Mouse (Mus musculus): ENCODE data around the gene Slc8a1. TPM values are rescaled to one million over a fixed set of nuclear protein-coding genes. Genes with fewer than 3 reads are reported as not detected.

The Slc8a1 gene
- polyA plus RNA-seq (2012; rRNA removed), result 10.1 and 20.6 TPM in 2 replicates

DNA sequence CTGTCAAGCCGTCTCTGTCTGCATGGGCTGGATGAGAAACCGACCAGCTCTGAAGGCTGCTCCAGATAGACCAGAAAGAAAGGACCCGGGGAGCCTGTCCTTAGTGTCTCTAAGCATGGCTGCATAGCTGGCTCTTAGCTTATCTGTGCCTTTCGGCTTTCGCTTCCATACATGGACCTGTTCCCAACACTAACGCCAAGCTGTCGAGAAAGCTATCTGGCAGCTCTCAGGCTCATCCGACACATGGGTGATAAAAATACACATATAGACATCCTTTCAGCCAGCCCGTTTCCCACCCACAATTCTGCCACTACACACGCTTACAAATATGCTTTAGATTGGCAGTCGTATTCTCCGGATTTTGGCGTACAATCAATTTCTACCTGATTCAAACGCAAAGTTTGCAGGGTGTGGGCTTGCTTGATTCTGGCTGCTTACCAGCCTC, at the start of gene Slc8a1:
Gene Slc8a1, minus strand, starts transcription at position 67 of the 445 bp plus-strand sequence.
- DNase-seq (ENCODE audit: low read depth), result peak; percentile 87
- TF ChIP-seq CTCF (IDR thresholded peaks at IDR 0.05; ENCODE audit: borderline replicate concordance, extremely low read depth, insufficient read depth, insufficient read length) (no peak), POLR2A (IDR thresholded peaks at IDR 0.05; ENCODE audit: borderline replicate concordance, extremely low read depth, insufficient read depth, insufficient read length, poor library complexity, severe bottlenecking) (no peak)

DNA sequence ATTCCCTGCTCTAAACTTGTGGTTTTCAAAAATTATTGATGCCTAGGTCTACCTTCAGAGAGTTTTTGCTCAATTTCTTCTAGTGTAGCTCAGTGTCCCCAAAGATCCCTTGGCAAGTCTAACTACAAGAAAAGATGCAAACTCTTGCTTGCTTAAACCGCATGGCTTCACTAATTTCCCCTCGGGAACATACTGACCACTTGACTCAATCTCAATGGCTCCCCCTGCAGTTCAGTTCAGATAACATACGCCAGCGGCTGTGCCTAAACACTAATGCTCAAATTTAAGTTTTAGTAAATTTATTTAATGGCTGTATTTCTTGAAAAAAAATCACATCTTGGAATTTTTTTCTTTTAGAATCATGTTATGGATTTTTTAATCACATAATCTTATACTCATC, 49.2 kb upstream of the Slc8a1 start:
- TF ChIP-seq CTCF (IDR thresholded peaks at IDR 0.05; ENCODE audit: borderline replicate concordance, extremely low read depth, insufficient read depth, insufficient read length) (peak; percentile 49; the same call in 1 of the 2 replicates), POLR2A (IDR thresholded peaks at IDR 0.05; ENCODE audit: borderline replicate concordance, extremely low read depth, insufficient read depth, insufficient read length, poor library complexity, severe bottlenecking) (no peak)
- peak; percentile 70 for DNase-seq (ENCODE audit: low read depth)

DNA sequence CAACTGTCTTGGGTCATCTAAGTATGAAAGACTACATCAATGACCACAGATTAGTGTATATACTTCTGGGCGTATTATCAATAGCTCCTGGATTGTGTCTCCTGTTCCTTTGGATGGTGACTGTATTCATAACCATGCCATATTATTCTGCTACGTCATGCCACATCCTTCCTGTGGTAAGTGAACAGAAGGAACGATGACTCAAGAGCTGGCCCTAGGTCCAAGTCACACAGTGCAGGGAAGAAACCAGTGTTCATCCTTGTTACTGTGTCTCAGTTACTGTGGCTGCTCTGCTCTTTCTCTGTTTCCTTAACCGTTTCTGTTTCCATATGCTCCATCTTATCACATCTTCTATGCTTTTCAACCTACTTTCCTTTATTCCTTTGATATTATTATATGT, 44.1 kb upstream of the Slc8a1 start:
- no peak for DNase-seq (ENCODE audit: low read depth)
- TF ChIP-seq POLR2A (IDR thresholded peaks at IDR 0.05; ENCODE audit: borderline replicate concordance, extremely low read depth, insufficient read depth, insufficient read length, poor library complexity, severe bottlenecking), result no peak
- no peak for TF ChIP-seq CTCF (IDR thresholded peaks at IDR 0.05; ENCODE audit: borderline replicate concordance, extremely low read depth, insufficient read depth, insufficient read length)

DNA sequence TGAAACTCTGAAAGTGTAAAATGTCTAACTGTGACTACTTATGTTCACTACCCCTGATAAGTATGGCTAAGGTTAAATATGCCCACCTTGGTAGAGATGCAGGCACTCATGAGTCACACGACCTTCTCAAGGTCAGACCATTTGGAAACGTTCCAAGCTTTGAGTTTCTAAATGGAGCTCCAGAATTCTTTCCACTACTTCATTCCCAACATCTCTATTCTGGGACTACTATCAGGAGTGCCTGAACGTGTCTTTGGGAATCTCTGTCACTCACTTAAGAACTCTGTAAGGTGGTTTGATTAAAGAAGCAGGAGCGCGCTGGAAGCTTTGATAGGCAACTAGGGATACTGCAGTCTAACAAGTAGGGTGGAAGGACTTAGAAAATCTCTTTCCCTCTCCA, 43.3 kb upstream of the Slc8a1 start:
- TF ChIP-seq CTCF (IDR thresholded peaks at IDR 0.05; ENCODE audit: borderline replicate concordance, extremely low read depth, insufficient read depth, insufficient read length) (no peak), POLR2A (IDR thresholded peaks at IDR 0.05; ENCODE audit: borderline replicate concordance, extremely low read depth, insufficient read depth, insufficient read length, poor library complexity, severe bottlenecking) (no peak)

GRCm38 (mm10) chr17:81779883-81780282, 41.7 kb upstream of the Slc8a1 start:
- no peak for DNase-seq (ENCODE audit: low read depth)
- TF ChIP-seq POLR2A (IDR thresholded peaks at IDR 0.05; ENCODE audit: borderline replicate concordance, extremely low read depth, insufficient read depth, insufficient read length, poor library complexity, severe bottlenecking) (no peak), CTCF (IDR thresholded peaks at IDR 0.05; ENCODE audit: borderline replicate concordance, extremely low read depth, insufficient read depth, insufficient read length) (no peak)

More for the DNA sequence above, 43.3 kb upstream of the Slc8a1 start:
- DNase-seq (ENCODE audit: low read depth), result no peak

GRCm38 (mm10) chr17:81750664-81751063, 12.5 kb upstream of the Slc8a1 start:
- no peak for DNase-seq (ENCODE audit: low read depth)
- TF ChIP-seq POLR2A (IDR thresholded peaks at IDR 0.05; ENCODE audit: borderline replicate concordance, extremely low read depth, insufficient read depth, insufficient read length, poor library complexity, severe bottlenecking), result no peak
- TF ChIP-seq CTCF (IDR thresholded peaks at IDR 0.05; ENCODE audit: borderline replicate concordance, extremely low read depth, insufficient read depth, insufficient read length), result no peak

GRCm38 (mm10) chr17:81743034-81743433, 4.9 kb upstream of the Slc8a1 start:
- DNase-seq (ENCODE audit: low read depth), result no peak
- TF ChIP-seq CTCF (IDR thresholded peaks at IDR 0.05; ENCODE audit: borderline replicate concordance, extremely low read depth, insufficient read depth, insufficient read length) (no peak), POLR2A (IDR thresholded peaks at IDR 0.05; ENCODE audit: borderline replicate concordance, extremely low read depth, insufficient read depth, insufficient read length, poor library complexity, severe bottlenecking) (no peak)

GRCm38 (mm10) chr17:81740576-81740975, 2.4 kb upstream of the Slc8a1 start:
- TF ChIP-seq CTCF (IDR thresholded peaks at IDR 0.05; ENCODE audit: borderline replicate concordance, extremely low read depth, insufficient read depth, insufficient read length), result no peak
- no peak for TF ChIP-seq POLR2A (IDR thresholded peaks at IDR 0.05; ENCODE audit: borderline replicate concordance, extremely low read depth, insufficient read depth, insufficient read length, poor library complexity, severe bottlenecking)
- peak; percentile 5 for DNase-seq (ENCODE audit: low read depth)

DNA sequence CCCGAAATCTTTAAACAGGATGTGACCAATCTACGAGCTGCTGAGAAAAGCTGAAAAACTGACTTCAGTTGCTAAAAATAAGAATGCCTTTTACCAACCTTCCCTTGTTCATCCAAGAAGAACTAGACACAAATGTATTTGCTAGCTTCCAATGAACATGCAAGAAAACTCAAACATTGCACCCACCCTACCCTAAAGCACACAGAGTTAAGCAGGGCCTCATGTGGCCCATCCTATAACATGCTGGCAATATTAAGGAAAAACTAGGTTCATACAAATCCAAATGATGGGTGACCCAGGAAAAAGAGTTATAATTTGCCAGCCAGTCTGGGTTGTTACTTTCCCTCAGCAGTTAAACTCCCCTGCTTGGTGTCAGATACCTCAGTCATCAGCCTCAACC, 398 bp downstream of the Slc8a1 start:
- TF ChIP-seq POLR2A (IDR thresholded peaks at IDR 0.05; ENCODE audit: borderline replicate concordance, extremely low read depth, insufficient read depth, insufficient read length, poor library complexity, severe bottlenecking) (no peak), CTCF (IDR thresholded peaks at IDR 0.05; ENCODE audit: borderline replicate concordance, extremely low read depth, insufficient read depth, insufficient read length) (no peak)
- DNase-seq (ENCODE audit: low read depth), result no peak

DNA sequence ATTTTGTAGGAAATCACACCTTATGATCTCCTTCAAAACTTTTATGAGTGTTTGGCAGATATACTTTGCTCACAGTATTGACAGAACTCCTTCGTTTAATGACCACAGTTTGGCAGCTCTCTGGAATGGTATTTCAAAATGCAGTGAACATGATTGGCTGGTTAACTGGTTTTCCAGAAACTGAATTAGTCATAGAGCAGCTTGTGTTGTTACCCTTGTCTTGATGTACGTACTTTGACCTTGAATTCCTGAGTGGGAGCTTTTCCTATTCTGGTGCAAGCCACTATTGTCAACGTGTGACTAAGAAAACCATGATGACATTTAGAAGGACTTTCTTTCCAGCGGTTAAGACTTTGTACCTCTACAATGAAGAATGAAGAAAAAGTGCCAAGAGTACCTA, 868 bp downstream of the Slc8a1 start:
- peak; percentile 7 for DNase-seq (ENCODE audit: low read depth)
- no peak for TF ChIP-seq POLR2A (IDR thresholded peaks at IDR 0.05; ENCODE audit: borderline replicate concordance, extremely low read depth, insufficient read depth, insufficient read length, poor library complexity, severe bottlenecking)
- TF ChIP-seq CTCF (IDR thresholded peaks at IDR 0.05; ENCODE audit: borderline replicate concordance, extremely low read depth, insufficient read depth, insufficient read length), result no peak

GRCm38 (mm10) chr17:81735583-81735982, 2.6 kb downstream of the Slc8a1 start:
- no peak for DNase-seq (ENCODE audit: low read depth)
- TF ChIP-seq CTCF (IDR thresholded peaks at IDR 0.05; ENCODE audit: borderline replicate concordance, extremely low read depth, insufficient read depth, insufficient read length) (no peak), POLR2A (IDR thresholded peaks at IDR 0.05; ENCODE audit: borderline replicate concordance, extremely low read depth, insufficient read depth, insufficient read length, poor library complexity, severe bottlenecking) (no peak)

DNA sequence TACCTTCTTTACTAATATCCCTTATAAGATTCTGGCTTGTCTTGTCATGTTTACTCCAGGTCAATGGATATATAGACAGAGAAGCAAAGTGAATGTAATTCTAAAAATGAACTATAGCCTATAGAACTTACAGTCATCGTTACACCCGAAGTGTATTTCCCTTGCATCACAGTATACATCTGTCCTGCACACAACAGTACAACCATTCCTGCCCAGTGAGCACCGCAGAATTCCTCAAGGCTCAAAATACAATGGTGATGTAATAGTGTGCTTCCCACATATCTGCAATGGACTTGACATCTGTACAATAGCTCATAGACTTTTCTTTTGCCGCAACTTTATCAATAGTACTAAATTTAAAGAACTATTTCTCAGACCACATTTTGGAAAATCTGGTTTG, 8.3 kb downstream of the Slc8a1 start:
- DNase-seq (ENCODE audit: low read depth), result no peak
- TF ChIP-seq CTCF (IDR thresholded peaks at IDR 0.05; ENCODE audit: borderline replicate concordance, extremely low read depth, insufficient read depth, insufficient read length) (no peak), POLR2A (IDR thresholded peaks at IDR 0.05; ENCODE audit: borderline replicate concordance, extremely low read depth, insufficient read depth, insufficient read length, poor library complexity, severe bottlenecking) (no peak)

Data from brain, embryonic 14.5 days (tissue).